28 mouse cellular contexts compared by ENCODE assay signal in genomic region chr13:112492285-112492678, GRCm38 (mm10).
"Had no signal": no experiment of that assay in that cellular context is flagged by ENCODE, and none has a peak within 500 bp of the region (broad histone marks: within the 10 kb centered on the region; RNA-seq: fewer than 3 reads in every experiment).

No protein-coding gene starts in this region.

- H3K4me3 ChIP-seq: embryonic facial prominence, embryonic 10.5 days; embryonic facial prominence, embryonic 12.5 days; embryonic facial prominence, embryonic 13.5 days; embryonic facial prominence, embryonic 15.5 days; erythroblast, embryonic 14.5 days; forebrain, embryonic 10.5 days; forebrain, embryonic 12.5 days; forebrain, embryonic 13.5 days; forebrain, embryonic 15.5 days; gastrocnemius, adult 2 months had no signal

- H3K27me3 ChIP-seq: embryonic facial prominence, embryonic 12.5 days; embryonic facial prominence, embryonic 13.5 days; embryonic facial prominence, embryonic 15.5 days; forebrain, embryonic 12.5 days; forebrain, embryonic 13.5 days; forebrain, embryonic 15.5 days had no signal

- H3K4me1 ChIP-seq: embryonic facial prominence, embryonic 10.5 days; embryonic facial prominence, embryonic 12.5 days; embryonic facial prominence, embryonic 15.5 days; forebrain, embryonic 10.5 days; forebrain, embryonic 12.5 days; forebrain, embryonic 13.5 days; forebrain, embryonic 15.5 days had no signal

- H3K4me2 ChIP-seq: embryonic facial prominence, embryonic 12.5 days; embryonic facial prominence, embryonic 13.5 days; embryonic facial prominence, embryonic 15.5 days; forebrain, embryonic 12.5 days; forebrain, embryonic 13.5 days; forebrain, embryonic 15.5 days had no signal

- H3K9me3 ChIP-seq: embryonic facial prominence, embryonic 10.5 days; embryonic facial prominence, embryonic 12.5 days; embryonic facial prominence, embryonic 13.5 days; embryonic facial prominence, embryonic 15.5 days; forebrain, embryonic 10.5 days; forebrain, embryonic 12.5 days; forebrain, embryonic 13.5 days; forebrain, embryonic 15.5 days had no signal

- DNase-seq: cerebellum, adult 18-20 months; cerebellum, adult 2 months; cerebellum, adult 8-10 months; cerebellum, adult 9-10 months; cerebellum, adult 9-11 months; cerebellum, postnatal 10 days; cerebellum, postnatal 14 days; cerebellum, postnatal 25 days; cerebellum, postnatal 36 days; embryo, embryonic 11 days; forebrain, postnatal 0 days; gastrocnemius, adult 2 months; gastrocnemius, postnatal 10 days; gastrocnemius, postnatal 14 days; gastrocnemius, postnatal 25 days; gastrocnemius, postnatal 36 days; heart, adult 18-20 months had no signal

- H3K9ac ChIP-seq: embryonic facial prominence, embryonic 12.5 days; embryonic facial prominence, embryonic 13.5 days; embryonic facial prominence, embryonic 15.5 days; forebrain, embryonic 12.5 days; forebrain, embryonic 13.5 days; forebrain, embryonic 15.5 days; forebrain, postnatal 0 days had no signal

- H3K27ac ChIP-seq: embryonic facial prominence, embryonic 10.5 days; embryonic facial prominence, embryonic 12.5 days; embryonic facial prominence, embryonic 13.5 days; embryonic facial prominence, embryonic 15.5 days; forebrain, embryonic 10.5 days; forebrain, embryonic 12.5 days; forebrain, embryonic 13.5 days; forebrain, embryonic 15.5 days; gastrocnemius, adult 2 months had no signal

- ATAC-seq: forebrain, embryonic 13.5 days; forebrain, embryonic 14.5 days; forebrain, embryonic 15.5 days; forebrain, embryonic 16.5 days; forebrain, postnatal 0 days had no signal
